19 mouse cellular contexts compared by ENCODE assay signal in genomic region chr4:42928209-42928608, GRCm38 (mm10). TPM values are rescaled to one million over a fixed set of nuclear protein-coding genes. Genes with fewer than 3 reads are reported as not detected.
DNase-seq lines count a peak whose midpoint lies in the region; ATAC-seq and TF ChIP-seq lines count a peak whose summit lies in the region.
"Had no signal": no experiment of that assay in that cellular context is flagged by ENCODE, and none has a peak within 500 bp of the region (broad histone marks: within the 10 kb centered on the region; RNA-seq: fewer than 3 reads in every experiment).

No protein-coding gene starts in this region.

- ATAC-seq in intestine, postnatal 0 days: no peak
- ATAC-seq in intestine, embryonic 15.5 days: no peak
- ATAC-seq in lung, postnatal 0 days: no peak
- ATAC-seq in liver, embryonic 14.5 days (ENCODE audit: insufficient read depth): no peak
- ATAC-seq: forebrain, embryonic 13.5 days; inflammation-experienced regulatory T-cells, adult 6 months had no signal

- DNase-seq in lung, postnatal 0 days (ENCODE audit: low spot score): no peak
- DNase-seq in lung, adult 2 months: no peak
- no peak for DNase-seq in ES-E14 (ENCODE audit: low read depth, low spot score)
- DNase-seq in liver, embryonic 14.5 days (ENCODE audit: low read depth in 3 of 3, low spot score in 3 of 3): no peak
- no peak for DNase-seq in embryo, embryonic 10 days (ENCODE audit: low spot score)
- DNase-seq in right cerebral cortex, postnatal 25 days: no peak
- DNase-seq: adrenal gland, adult 8-10 months; cerebellum, adult 8-10 months; kidney, postnatal 14 days; thymus, postnatal 4 days had no signal

- no peak overlapping the region for H3K4me3 ChIP-seq in intestine, postnatal 0 days (ENCODE audit: low read depth, low read length)
- no peak overlapping the region for H3K4me3 ChIP-seq in intestine, embryonic 15.5 days (replicated peaks)
- H3K4me3 ChIP-seq in lung, postnatal 0 days (ENCODE audit: low read depth, low read length): no peak overlapping the region
- H3K4me3 ChIP-seq in lung, adult 2 months (replicated peaks; ENCODE audit: extremely low read depth, low read depth, low read length): no peak overlapping the region
- H3K4me3 ChIP-seq in ES-E14 (ENCODE audit: insufficient read depth in 1 of 2, low read depth in 1 of 2, low read length in 2 of 2, poor library complexity in 1 of 2, severe bottlenecking in 1 of 2): no peak overlapping the region
- H3K4me3 ChIP-seq in liver, embryonic 14.5 days (ENCODE audit: insufficient read depth in 1 of 2, low read depth in 2 of 2, low read length in 2 of 2): no peak overlapping the region
- H3K4me3 ChIP-seq: forebrain, embryonic 13.5 days; limb, embryonic 13.5 days; neural tube, embryonic 13.5 days had no signal

- H3K4me2 ChIP-seq in intestine, postnatal 0 days (replicated peaks; ENCODE audit: low read depth): no peak overlapping the region
- H3K4me2 ChIP-seq in intestine, embryonic 15.5 days (replicated peaks): no peak overlapping the region
- no peak overlapping the region for H3K4me2 ChIP-seq in lung, postnatal 0 days (replicated peaks; ENCODE audit: low read depth, low read length)
- H3K4me2 ChIP-seq in liver, embryonic 14.5 days (ENCODE audit: low read depth): no peak overlapping the region
- H3K4me2 ChIP-seq: forebrain, embryonic 13.5 days; limb, embryonic 13.5 days; neural tube, embryonic 13.5 days had no signal

- H3K9me3 ChIP-seq in intestine, postnatal 0 days (ENCODE audit: control insufficient read depth): no peaks in the 10 kb centered on the region
- no peaks in the 10 kb centered on the region for H3K9me3 ChIP-seq in intestine, embryonic 15.5 days
- H3K9me3 ChIP-seq in lung, postnatal 0 days (ENCODE audit: low read length): no peaks in the 10 kb centered on the region
- no peaks in the 10 kb centered on the region for H3K9me3 ChIP-seq in ES-E14 (ENCODE audit: control insufficient read depth, insufficient read depth, low read depth, low read length)
- H3K9me3 ChIP-seq in liver, embryonic 14.5 days (ENCODE audit: control insufficient read depth, low read length): no peaks in the 10 kb centered on the region
- H3K9me3 ChIP-seq: forebrain, embryonic 13.5 days; limb, embryonic 13.5 days; neural tube, embryonic 13.5 days had no signal

- TF ChIP-seq POLR2A in lung, adult 2 months (IDR thresholded peaks at IDR 0.05; ENCODE audit: borderline replicate concordance, extremely low read depth, low read depth, low read length): no peak

- no peak overlapping the region for H3K9ac ChIP-seq in intestine, postnatal 0 days (ENCODE audit: low read depth, low read length)
- no peak overlapping the region for H3K9ac ChIP-seq in intestine, embryonic 15.5 days
- H3K9ac ChIP-seq in lung, postnatal 0 days (replicated peaks; ENCODE audit: low read depth): no peak overlapping the region
- no peak overlapping the region for H3K9ac ChIP-seq in ES-E14 (ENCODE audit: insufficient read depth, low read depth, low read length, poor library complexity, severe bottlenecking)
- H3K9ac ChIP-seq in liver, embryonic 14.5 days (replicated peaks): no peak overlapping the region
- H3K9ac ChIP-seq: forebrain, embryonic 13.5 days; limb, embryonic 13.5 days; neural tube, embryonic 13.5 days had no signal

- peak; percentile 39 for TF ChIP-seq CTCF in intestine, postnatal 0 days (IDR thresholded peaks at IDR 0.05; ENCODE audit: low read depth)
- peak; percentile 8; the same call in 1 of the 2 replicates for TF ChIP-seq CTCF in lung, postnatal 0 days (IDR thresholded peaks at IDR 0.05)
- TF ChIP-seq CTCF in lung, adult 2 months (IDR thresholded peaks at IDR 0.05; ENCODE audit: insufficient read depth, low read length): no peak
- TF ChIP-seq CTCF in liver, embryonic 14.5 days (IDR thresholded peaks at IDR 0.05; ENCODE audit: low read depth): peak; percentile 57

- no peak overlapping the region for H3K27ac ChIP-seq in intestine, postnatal 0 days (ENCODE audit: low read depth, low read length)
- H3K27ac ChIP-seq in intestine, embryonic 15.5 days: no peak overlapping the region
- no peak overlapping the region for H3K27ac ChIP-seq in lung, postnatal 0 days (ENCODE audit: low read length)
- no peak overlapping the region for H3K27ac ChIP-seq in ES-E14 (ENCODE audit: insufficient read depth, low read depth, low read length, poor library complexity, severe bottlenecking)
- no peak overlapping the region for H3K27ac ChIP-seq in liver, embryonic 14.5 days
- H3K27ac ChIP-seq: forebrain, embryonic 13.5 days; limb, embryonic 13.5 days; neural tube, embryonic 13.5 days had no signal

- in situ Hi-C loops in ES-E14 (cut with MboI; ENCODE audit: low sequenced_read_pairs in 2 of 2, unreplicated experiment in 2 of 2): no loop called here

- WGBS in intestine, postnatal 0 days: 80% methylated on average over 5 of the region's 5 CpGs
- 76% methylated on average over 5 of the region's 5 CpGs for WGBS in intestine, embryonic 15.5 days
- 73% methylated on average over 5 of the region's 5 CpGs for WGBS in lung, postnatal 0 days
- WGBS in lung, adult 2 months: 84% methylated on average over 5 of the region's 5 CpGs
- WGBS in liver, embryonic 14.5 days (ENCODE audit: insufficient replicate concordance): 57% methylated on average over 5 of the region's 5 CpGs

- no peaks in the 10 kb centered on the region for H3K4me1 ChIP-seq in intestine, postnatal 0 days (replicated peaks; ENCODE audit: control insufficient read depth, insufficient read depth, low read length)
- H3K4me1 ChIP-seq in intestine, embryonic 15.5 days (replicated peaks): no peaks in the 10 kb centered on the region
- no peaks in the 10 kb centered on the region for H3K4me1 ChIP-seq in lung, postnatal 0 days (ENCODE audit: insufficient read depth, low read depth, low read length)
- no peaks in the 10 kb centered on the region for H3K4me1 ChIP-seq in lung, adult 2 months (ENCODE audit: control insufficient read depth, insufficient read depth, low read length)
- no peaks in the 10 kb centered on the region for H3K4me1 ChIP-seq in ES-E14 (ENCODE audit: control insufficient read depth in 2 of 2, insufficient read depth in 2 of 2, low read length in 2 of 2, poor library complexity in 1 of 2)
- no peaks in the 10 kb centered on the region for H3K4me1 ChIP-seq in liver, embryonic 14.5 days (replicated peaks; ENCODE audit: control insufficient read depth in 2 of 2, insufficient read depth in 2 of 2, low read length in 1 of 2)
- H3K4me1 ChIP-seq: limb, embryonic 13.5 days; neural tube, embryonic 13.5 days had no signal

- no peak for TF ChIP-seq EP300 in lung, postnatal 0 days (IDR thresholded peaks at IDR 0.05)
- no peak for TF ChIP-seq EP300 in liver, embryonic 14.5 days (IDR thresholded peaks at IDR 0.05; ENCODE audit: low read depth)

- no peaks in the 10 kb centered on the region for H3K27me3 ChIP-seq in intestine, postnatal 0 days (replicated peaks; ENCODE audit: control insufficient read depth, insufficient read depth, low read length)
- H3K27me3 ChIP-seq in intestine, embryonic 15.5 days (replicated peaks): no peaks in the 10 kb centered on the region
- no peaks in the 10 kb centered on the region for H3K27me3 ChIP-seq in lung, postnatal 0 days (replicated peaks; ENCODE audit: insufficient read depth, low read length)
- H3K27me3 ChIP-seq in liver, embryonic 14.5 days (ENCODE audit: control insufficient read depth, insufficient read depth, low read length): peaks cover 7% of the 10 kb centered on the region
- H3K27me3 ChIP-seq: neural tube, embryonic 13.5 days had no signal

- no peaks in the 10 kb centered on the region for H3K36me3 ChIP-seq in intestine, postnatal 0 days (ENCODE audit: control insufficient read depth, insufficient read depth)
- no peaks in the 10 kb centered on the region for H3K36me3 ChIP-seq in intestine, embryonic 15.5 days
- no peaks in the 10 kb centered on the region for H3K36me3 ChIP-seq in lung, postnatal 0 days (ENCODE audit: insufficient read depth, low read length)
- no peaks in the 10 kb centered on the region for H3K36me3 ChIP-seq in ES-E14 (ENCODE audit: control insufficient read depth, insufficient read depth, low read length, poor library complexity, severe bottlenecking)
- H3K36me3 ChIP-seq in liver, embryonic 14.5 days (replicated peaks; ENCODE audit: control insufficient read depth, insufficient read depth, low read depth): no peaks in the 10 kb centered on the region
- H3K36me3 ChIP-seq: limb, embryonic 13.5 days; neural tube, embryonic 13.5 days had no signal

RNA-seq across cellular contexts. Expression of gene Phf24, which starts 11.7 kb away (rescaled TPM):
- polyA plus RNA-seq in intestine, postnatal 0 days (2015; fragmentation: Nextera tagmentation; extraction: Ambion mirVana): 0.73 and 1.0 TPM in 2 replicates
- 0.82 and 1.6 TPM in 2 replicates for polyA plus RNA-seq in intestine, embryonic 15.5 days (2015; fragmentation: Nextera tagmentation; extraction: Ambion mirVana)
- polyA plus RNA-seq in lung, postnatal 0 days (2015; fragmentation: Nextera tagmentation; extraction: Ambion mirVana): 0.29 and 0.31 TPM in 2 replicates
- 7.6 and 10.3 TPM in 2 replicates for polyA plus RNA-seq in lung, adult 2 months (2012; rRNA removed)
- total RNA-seq in ES-E14 (2012; rRNA removed): 0.04 TPM in 1 of 2 replicates, not detected in the other
- polyA plus RNA-seq in liver, embryonic 14.5 days (2012; rRNA removed): 0.12 and 0.16 TPM in 2 replicates
- polyA plus RNA-seq in liver, embryonic 14.5 days (2014; fragmentation: Nextera tagmentation; extraction: Ambion mirVana): 0.08 and 0.14 TPM in 2 replicates
- total RNA-seq: hematopoietic stem cell, adult 5-6 weeks; megakaryocyte, adult 5-6 weeks had no signal
- polyA plus RNA-seq: inflammation-experienced regulatory T-cells, adult 6 months had no signal

RNA-seq across cellular contexts. Expression of gene Dnajb5, which starts 21.4 kb away (rescaled TPM):
- 7.5 and 8.8 TPM in 2 replicates for polyA plus RNA-seq in intestine, postnatal 0 days (2015; fragmentation: Nextera tagmentation; extraction: Ambion mirVana)
- polyA plus RNA-seq in intestine, embryonic 15.5 days (2015; fragmentation: Nextera tagmentation; extraction: Ambion mirVana): 7.3 and 8.4 TPM in 2 replicates
- 5.7 and 6.2 TPM in 2 replicates for polyA plus RNA-seq in lung, postnatal 0 days (2015; fragmentation: Nextera tagmentation; extraction: Ambion mirVana)
- 20.0 and 22.1 TPM in 2 replicates for polyA plus RNA-seq in lung, adult 2 months (2012; rRNA removed)
- total RNA-seq in ES-E14 (2012; rRNA removed): 11.8 and 13.3 TPM in 2 replicates
- polyA plus RNA-seq in liver, embryonic 14.5 days (2012; rRNA removed): 0.90 and 1.3 TPM in 2 replicates
- polyA plus RNA-seq in liver, embryonic 14.5 days (2014; fragmentation: Nextera tagmentation; extraction: Ambion mirVana): 0.43 and 0.54 TPM in 2 replicates

RNA-seq across cellular contexts. Expression of gene 1700022I11Rik, which starts 41.2 kb away (rescaled TPM):
- 0.43 TPM in 1 of 2 replicates, not detected in the other for polyA plus RNA-seq in intestine, postnatal 0 days (2015; fragmentation: Nextera tagmentation; extraction: Ambion mirVana)
- 0.28 and 0.33 TPM in 2 replicates for polyA plus RNA-seq in intestine, embryonic 15.5 days (2015; fragmentation: Nextera tagmentation; extraction: Ambion mirVana)
- 0.30 TPM in 1 of 2 replicates, not detected in the other for polyA plus RNA-seq in lung, postnatal 0 days (2015; fragmentation: Nextera tagmentation; extraction: Ambion mirVana)
- not detected in 2 replicates for polyA plus RNA-seq in lung, adult 2 months (2012; rRNA removed)
- total RNA-seq in ES-E14 (2012; rRNA removed): 0.58 and 0.74 TPM in 2 replicates
- polyA plus RNA-seq in liver, embryonic 14.5 days (2012; rRNA removed): 0.07 TPM in 1 of 2 replicates, not detected in the other
- 0.16 and 0.44 TPM in 2 replicates for polyA plus RNA-seq in liver, embryonic 14.5 days (2014; fragmentation: Nextera tagmentation; extraction: Ambion mirVana)
- total RNA-seq: adrenal gland, adult 8-10 months; hematopoietic stem cell, adult 5-6 weeks; megakaryocyte, adult 5-6 weeks had no signal

RNA-seq across cellular contexts. Expression of gene Fam205c, which starts 54.2 kb away (rescaled TPM):
- polyA plus RNA-seq in intestine, postnatal 0 days (2015; fragmentation: Nextera tagmentation; extraction: Ambion mirVana): 0.16 TPM in 1 of 2 replicates, not detected in the other
- polyA plus RNA-seq in intestine, embryonic 15.5 days (2015; fragmentation: Nextera tagmentation; extraction: Ambion mirVana): 0.30 and 0.60 TPM in 2 replicates
- polyA plus RNA-seq in lung, postnatal 0 days (2015; fragmentation: Nextera tagmentation; extraction: Ambion mirVana): not detected in 2 replicates
- polyA plus RNA-seq in lung, adult 2 months (2012; rRNA removed): not detected in 2 replicates
- total RNA-seq in ES-E14 (2012; rRNA removed): not detected in 2 replicates
- polyA plus RNA-seq in liver, embryonic 14.5 days (2012; rRNA removed): 0.06 and 0.07 TPM in 2 replicates
- 0.15 and 0.30 TPM in 2 replicates for polyA plus RNA-seq in liver, embryonic 14.5 days (2014; fragmentation: Nextera tagmentation; extraction: Ambion mirVana)
- total RNA-seq: adrenal gland, adult 8-10 months; hematopoietic stem cell, adult 5-6 weeks; megakaryocyte, adult 5-6 weeks had no signal
- polyA plus RNA-seq: inflammation-experienced regulatory T-cells, adult 6 months; limb, embryonic 13.5 days; lung, embryonic 16.5 days had no signal
